Mouse (Mus musculus) hindbrain, embryonic 16.5 days (tissue): ENCODE data around the gene Aif1. TPM values are rescaled to one million over a fixed set of nuclear protein-coding genes. Genes with fewer than 3 reads are reported as not detected.
A peak's percentile ranks its signal among the peaks of the same experiment; 100 is the strongest.

Experiments
- ATAC-seq: fragments of 200-750 bp; cut with Nextera tagmentation; 2 replicates; pipeline ENCODE4 v1.8.0; 2017; ENCODE audit warnings: moderate TSS enrichment, moderate library complexity
- H3K27ac ChIP-seq: fragments of 300-500 bp; sonication (generic); 2 replicates; pipeline ENCODE4 v1.5.1; 2014; ENCODE audit warnings: low read depth, mild to moderate bottlenecking, control low read depth, low read length, moderate library complexity
- H3K27me3 ChIP-seq: fragments of 300-500 bp; sonication (generic); replicated peaks from 2 replicates; pipeline ENCODE4 v1.6.1; 2014; ENCODE audit warnings: low read length; ENCODE audit not compliant: control insufficient read depth, insufficient read depth
- H3K36me3 ChIP-seq: fragments of 300-500 bp; sonication (generic); 2 replicates; pipeline ENCODE4 v1.6.1; 2014; ENCODE audit warnings: mild to moderate bottlenecking, low read length, moderate library complexity, mixed read lengths; ENCODE audit not compliant: control insufficient read depth, insufficient read depth
- H3K4me1 ChIP-seq: fragments of 300-500 bp; sonication (generic); 2 replicates; pipeline ENCODE4 v1.6.1; 2014; ENCODE audit warnings: low read depth, low read length; ENCODE audit not compliant: control insufficient read depth, insufficient read depth
- H3K4me2 ChIP-seq: fragments of 300-500 bp; sonication (generic); 2 replicates; pipeline ENCODE4 v1.6.1; 2014; ENCODE audit warnings: mild to moderate bottlenecking, low read length, control low read depth, moderate library complexity
- H3K4me3 ChIP-seq: fragments of 300-500 bp; sonication (generic); 2 replicates; pipeline ENCODE4 v1.5.1; 2014; ENCODE audit warnings: mild to moderate bottlenecking, low read length, control low read depth, moderate library complexity
- H3K9ac ChIP-seq: fragments of 300-500 bp; sonication (generic); 2 replicates; pipeline ENCODE4 v1.6.1; 2014; ENCODE audit warnings: low read depth, mild to moderate bottlenecking, control low read depth, low read length, moderate library complexity
- H3K9me3 ChIP-seq: fragments of 300-500 bp; sonication (generic); 2 replicates; pipeline ENCODE4 v1.6.1; 2014; ENCODE audit warnings: mild to moderate bottlenecking, low read length, moderate library complexity; ENCODE audit not compliant: control insufficient read depth
- WGBS: fragments of 180-500 bp; shearing (Covaris S2); extraction: QIAGEN DNeasy Blood & Tissue Kit; methylation state at CpG from one replicate; pipeline ENCODE4 v1.1.7; 2014; 5-methylcytosine and 5-hydroxymethylcytosine counted together
- polyA plus RNA-seq: library from polyadenylated mRNA; unstranded; fragments of >200 nt; fragmentation: Nextera tagmentation; extraction: Ambion mirVana; gene quantifications from 2 replicates; pipeline ENCODE4 v1.2.1, GENCODE M21; 2015

The Aif1 gene
- polyA plus RNA-seq, 1 experiment from 2014 or later: 10.1 TPM

- 75% methylated on average over 12 of the region's 12 CpGs for WGBS
- H3K9me3 ChIP-seq: no peaks in the 10 kb centered on the region
- no peak overlapping the region for H3K27ac ChIP-seq
- H3K27me3 ChIP-seq: peaks cover 1% of the 10 kb centered on the region
- no peak overlapping the region for H3K4me2 ChIP-seq
- H3K36me3 ChIP-seq: no peaks in the 10 kb centered on the region
- H3K4me1 ChIP-seq: no peaks in the 10 kb centered on the region
- no peak for ATAC-seq
- H3K4me3 ChIP-seq: no peak overlapping the region
- H3K9ac ChIP-seq: no peak overlapping the region
Measured at GRCm38 (mm10) chr17:35209785-35210535, 34.1 kb upstream of the Aif1 start.

- Histone ChIP-seq H3K27me3 (peaks cover 5% of the 10 kb centered on the region), H3K4me2 (no peak overlapping the region), H3K4me1 (no peaks in the 10 kb centered on the region), H3K9me3 (no peaks in the 10 kb centered on the region), H3K36me3 (no peaks in the 10 kb centered on the region), H3K4me3 (no peak overlapping the region), H3K9ac (peak overlapping the region; percentile 31), H3K27ac (no peak overlapping the region)
- no peak for ATAC-seq
- WGBS: 58% methylated on average over 10 of the region's 10 CpGs
Measured at GRCm38 (mm10) chr17:35205380-35205769, 29.5 kb upstream of the Aif1 start.

- Histone ChIP-seq H3K27ac (no peak within 1 kb of the TSS), H3K27me3 (peaks cover 9% of the 10 kb centered on the region), H3K4me3 (no peak within 1 kb of the TSS), H3K4me1 (no peaks in the 10 kb centered on the region), H3K36me3 (no peaks in the 10 kb centered on the region), H3K9me3 (no peaks in the 10 kb centered on the region), H3K9ac (peak within 1 kb of the TSS; percentile 31), H3K4me2 (no peak within 1 kb of the TSS)
- WGBS: 33% methylated on average over 20 of the region's 20 CpGs
- ATAC-seq: no peak
Measured at GRCm38 (mm10) chr17:35204494-35205379, 28.9 kb upstream of the Aif1 start, which contains the start of gene Lta. TSS of gene Lta (minus strand) at chr17:35205351.

- WGBS: 76% methylated on average over 4 of the region's 4 CpGs
- no peaks in the 10 kb centered on the region for H3K36me3 ChIP-seq
- no peak for ATAC-seq
Measured at GRCm38 (mm10) chr17:35202442-35202841, 26.6 kb upstream of the Aif1 start.

GRCm38 (mm10) chr17:35201787-35202186, 25.9 kb upstream of the Aif1 start, which contains the start of gene Tnf:
TSS of gene Tnf (minus strand) at chr17:35202007.
- Histone ChIP-seq H3K27ac (no peak within 1 kb of the TSS), H3K27me3 (peaks cover 12% of the 10 kb centered on the region), H3K4me3 (no peak within 1 kb of the TSS), H3K36me3 (no peaks in the 10 kb centered on the region), H3K4me1 (no peaks in the 10 kb centered on the region), H3K9me3 (no peaks in the 10 kb centered on the region), H3K4me2 (no peak within 1 kb of the TSS), H3K9ac (no peak within 1 kb of the TSS)
- WGBS: 48% methylated on average over 13 of the region's 13 CpGs
- ATAC-seq: no peak

More at GRCm38 (mm10) chr17:35202442-35202841, 26.6 kb upstream of the Aif1 start:
- Histone ChIP-seq H3K9ac (no peak overlapping the region), H3K4me3 (no peak overlapping the region), H3K27me3 (peaks cover 9% of the 10 kb centered on the region), H3K27ac (no peak overlapping the region), H3K4me2 (no peak overlapping the region), H3K9me3 (no peaks in the 10 kb centered on the region), H3K4me1 (no peaks in the 10 kb centered on the region)

GRCm38 (mm10) chr17:35201128-35201527, 25.3 kb upstream of the Aif1 start:
- Histone ChIP-seq H3K4me2 (no peak overlapping the region), H3K9me3 (no peaks in the 10 kb centered on the region), H3K4me1 (0 out of 2 replicates have a peak, but pooled peaks cover under 1% of the 10 kb centered on the region), H3K4me3 (no peak overlapping the region), H3K36me3 (no peaks in the 10 kb centered on the region), H3K9ac (no peak overlapping the region), H3K27ac (no peak overlapping the region), H3K27me3 (peaks cover 17% of the 10 kb centered on the region)
- ATAC-seq: no peak
- WGBS: 77% methylated on average over 11 of the region's 11 CpGs

GRCm38 (mm10) chr17:35200398-35200797, 24.5 kb upstream of the Aif1 start:
- no peak overlapping the region for H3K27ac ChIP-seq
- ATAC-seq: no peak
- H3K36me3 ChIP-seq: no peaks in the 10 kb centered on the region
- no peaks in the 10 kb centered on the region for H3K9me3 ChIP-seq
- 89% methylated on average over 11 of the region's 11 CpGs for WGBS
- H3K4me1 ChIP-seq: peaks cover 7% of the 10 kb centered on the region; the same call in 1 of the 2 replicates
- no peak overlapping the region for H3K9ac ChIP-seq
- H3K27me3 ChIP-seq: peaks cover 23% of the 10 kb centered on the region
- no peak overlapping the region for H3K4me2 ChIP-seq
- no peak overlapping the region for H3K4me3 ChIP-seq

- Histone ChIP-seq H3K4me2 (no peak overlapping the region), H3K4me3 (no peak overlapping the region), H3K4me1 (peaks cover 8% of the 10 kb centered on the region; the same call in 1 of the 2 replicates), H3K9me3 (no peaks in the 10 kb centered on the region), H3K27me3 (peaks cover 31% of the 10 kb centered on the region), H3K9ac (no peak overlapping the region), H3K36me3 (no peaks in the 10 kb centered on the region), H3K27ac (no peak overlapping the region)
- ATAC-seq: no peak
- 34% methylated on average over 8 of the region's 8 CpGs for WGBS
Measured at GRCm38 (mm10) chr17:35198946-35199345, 23.1 kb upstream of the Aif1 start.

GRCm38 (mm10) chr17:35198029-35198428, 22.2 kb upstream of the Aif1 start:
- no peak for ATAC-seq
- 76% methylated on average over 7 of the region's 7 CpGs for WGBS
- no peak overlapping the region for H3K27ac ChIP-seq
- no peaks in the 10 kb centered on the region for H3K36me3 ChIP-seq
- H3K9me3 ChIP-seq: no peaks in the 10 kb centered on the region
- H3K4me1 ChIP-seq: peaks cover 8% of the 10 kb centered on the region; the same call in 1 of the 2 replicates
- H3K27me3 ChIP-seq: peaks cover 31% of the 10 kb centered on the region
- H3K4me3 ChIP-seq: no peak overlapping the region
- no peak overlapping the region for H3K9ac ChIP-seq
- no peak overlapping the region for H3K4me2 ChIP-seq
